Comparison of ENCODE assay signal across 9 mouse cellular contexts in the genomic region with DNA sequence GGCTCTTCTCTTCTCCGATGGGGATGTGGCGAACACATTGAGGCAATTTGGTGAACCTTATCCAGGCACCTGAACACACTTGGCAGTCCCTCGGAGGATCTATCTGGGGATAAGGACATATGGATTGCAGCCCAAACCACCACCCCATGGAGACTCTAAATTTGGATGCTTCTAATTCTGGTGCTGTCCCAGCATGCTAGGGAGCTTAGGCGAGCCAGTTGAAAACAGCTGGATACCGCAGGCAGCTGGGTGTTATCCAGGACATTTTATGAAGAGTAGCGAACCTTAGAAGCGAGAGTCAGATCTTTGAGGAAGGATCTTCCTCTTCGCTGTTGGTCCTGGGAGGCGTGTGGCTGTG. TPM values are rescaled to one million over a fixed set of nuclear protein-coding genes. Genes with fewer than 3 reads are reported as not detected.
DNase-seq lines count a peak whose midpoint lies in the region; ATAC-seq lines count a peak whose summit lies in the region.
"Had no signal": no experiment of that assay in that cellular context is flagged by ENCODE, and none has a peak within 500 bp of the region (broad histone marks: within the 10 kb centered on the region; RNA-seq: fewer than 3 reads in every experiment).

No protein-coding gene starts in this region.

- H3K4me1 ChIP-seq in embryonic facial prominence, embryonic 10.5 days: peaks cover 86% of the 10 kb centered on the region
- peaks cover 58% of the 10 kb centered on the region for H3K4me1 ChIP-seq in heart, embryonic 12.5 days (replicated peaks)
- peaks cover 75% of the 10 kb centered on the region for H3K4me1 ChIP-seq in midbrain, embryonic 12.5 days

- ATAC-seq in heart, embryonic 12.5 days (ENCODE audit: insufficient number of reproducible peaks, low FRiP score): no peak
- ATAC-seq in midbrain, embryonic 12.5 days (ENCODE audit: low FRiP score, low read depth): no peak
- ATAC-seq: intestine, embryonic 16.5 days had no signal

- H3K4me3 ChIP-seq in embryonic facial prominence, embryonic 10.5 days: peak overlapping the region; percentile 72; the same call in 1 of the 2 replicates
- peak overlapping the region; percentile 60 for H3K4me3 ChIP-seq in heart, embryonic 12.5 days
- peak overlapping the region; percentile 58 for H3K4me3 ChIP-seq in midbrain, embryonic 12.5 days

- peak overlapping the region; percentile 40; the same call in 1 of the 2 replicates for H3K27ac ChIP-seq in embryonic facial prominence, embryonic 10.5 days (replicated peaks)
- H3K27ac ChIP-seq in heart, embryonic 12.5 days (ENCODE audit: poor library complexity, severe bottlenecking): no peak overlapping the region
- H3K27ac ChIP-seq in midbrain, embryonic 12.5 days (replicated peaks): peak overlapping the region; percentile 68

- DNase-seq in heart, adult 18-20 months: peak; percentile 79 to 87
- no peak for DNase-seq in heart, postnatal 25 days (ENCODE audit: low spot score)
- DNase-seq in embryonic facial prominence, embryonic 10.5 days (ENCODE audit: low spot score): no peak
- no peak for DNase-seq in left cerebral cortex, postnatal 25 days (ENCODE audit: low spot score in 2 of 2)
- no peak for DNase-seq in left cerebral cortex, postnatal 36 days (ENCODE audit: low spot score in 2 of 2)
- no peak for DNase-seq in left cerebral cortex, postnatal 4 days

- WGBS in embryonic facial prominence, embryonic 10.5 days: 81% methylated on average over 9 of the region's 9 CpGs
- 52% methylated on average over 9 of the region's 9 CpGs for WGBS in heart, embryonic 12.5 days
- WGBS in midbrain, embryonic 12.5 days: 62% methylated on average over 9 of the region's 9 CpGs

- intact Hi-C loops in heart, postnatal 25 days (cut with DNase I): loop anchor here (2.0 to 5.0 kb wide), 3 partner anchors 26 to 284 kb away; no protein-coding TSS in a partner anchor
- intact Hi-C loops in left cerebral cortex, postnatal 25 days (cut with DNase I): loop anchor here (5.0 kb wide), 2 partner anchors 69 to 154 kb away; no protein-coding TSS in a partner anchor
- intact Hi-C loops in left cerebral cortex, postnatal 36 days (cut with DNase I): loop anchor here (10.0 kb wide), 1 partner anchor 156 kb away; no protein-coding TSS in a partner anchor
- intact Hi-C loops in left cerebral cortex, postnatal 4 days (cut with DNase I): loop anchor here (5.0 kb wide), 1 partner anchor 146 kb away; no protein-coding TSS in a partner anchor

- H3K27me3 ChIP-seq in embryonic facial prominence, embryonic 10.5 days (replicated peaks; ENCODE audit: low read depth, poor library complexity, severe bottlenecking): peaks cover under 1% of the 10 kb centered on the region; the same call in 1 of the 2 replicates
- H3K27me3 ChIP-seq in heart, embryonic 12.5 days (replicated peaks): no peaks in the 10 kb centered on the region
- no peaks in the 10 kb centered on the region for H3K27me3 ChIP-seq in midbrain, embryonic 12.5 days

- H3K36me3 ChIP-seq in embryonic facial prominence, embryonic 10.5 days (replicated peaks): peaks cover 50% of the 10 kb centered on the region
- H3K36me3 ChIP-seq in heart, embryonic 12.5 days: peaks cover 30% of the 10 kb centered on the region
- H3K36me3 ChIP-seq in midbrain, embryonic 12.5 days: peaks cover 31% of the 10 kb centered on the region

- peak overlapping the region; percentile 66 for H3K4me2 ChIP-seq in heart, embryonic 12.5 days
- peak overlapping the region; percentile 63 for H3K4me2 ChIP-seq in midbrain, embryonic 12.5 days (replicated peaks)

- peak overlapping the region; percentile 58 for H3K9ac ChIP-seq in heart, embryonic 12.5 days
- 0 out of 2 replicates have a peak overlapping the region, but pooled peaks have one; percentile 28 for H3K9ac ChIP-seq in midbrain, embryonic 12.5 days (replicated peaks)

- no peaks in the 10 kb centered on the region for H3K9me3 ChIP-seq in embryonic facial prominence, embryonic 10.5 days
- no peaks in the 10 kb centered on the region for H3K9me3 ChIP-seq in heart, embryonic 12.5 days (replicated peaks)
- H3K9me3 ChIP-seq in midbrain, embryonic 12.5 days: no peaks in the 10 kb centered on the region

RNA-seq across cellular contexts. Expression of a gene that starts 4.7 kb away (rescaled TPM):
- 10 to 100 TPM; 49.2 to 52.5 TPM for total RNA-seq in heart, adult 18-20 months (2021)
- total RNA-seq in heart, postnatal 25 days (2021): 10 to 100 TPM; 64.4 to 75.8 TPM
- 20.0 and 22.4 TPM in 2 replicates for polyA plus RNA-seq in embryonic facial prominence, embryonic 10.5 days (2016; fragmentation: Nextera tagmentation; extraction: Ambion mirVana)
- 49.4 and 52.2 TPM in 2 replicates for polyA plus RNA-seq in heart, embryonic 12.5 days (2016; fragmentation: Nextera tagmentation; extraction: Ambion mirVana)
- polyA plus RNA-seq in midbrain, embryonic 12.5 days (2016; fragmentation: Nextera tagmentation; extraction: Ambion mirVana): 26.6 and 27.4 TPM in 2 replicates
- 1 to 10 TPM; 7.2 to 8.6 TPM for total RNA-seq in left cerebral cortex, postnatal 25 days (2021)
- total RNA-seq in left cerebral cortex, postnatal 36 days (2021): 1 to 10 TPM; 6.3 to 7.7 TPM
- total RNA-seq in left cerebral cortex, postnatal 4 days (2021): 1 to 10 TPM; 7.3 to 9.0 TPM

RNA-seq across cellular contexts. Expression of a gene that starts 55.3 kb away (rescaled TPM):
- under 1 TPM in 1 of 2 experiments, not detected in 1; 0.69 TPM for total RNA-seq in heart, adult 18-20 months (2021)
- not detected for total RNA-seq in heart, postnatal 25 days (2021)
- polyA plus RNA-seq in embryonic facial prominence, embryonic 10.5 days (2016; fragmentation: Nextera tagmentation; extraction: Ambion mirVana): 0.20 TPM in 1 of 2 replicates, not detected in the other
- polyA plus RNA-seq in heart, embryonic 12.5 days (2016; fragmentation: Nextera tagmentation; extraction: Ambion mirVana): not detected in 2 replicates
- 0.59 TPM in 1 of 2 replicates, not detected in the other for polyA plus RNA-seq in midbrain, embryonic 12.5 days (2016; fragmentation: Nextera tagmentation; extraction: Ambion mirVana)
- under 1 TPM; 0.32 to 0.64 TPM for total RNA-seq in left cerebral cortex, postnatal 25 days (2021)
- total RNA-seq in left cerebral cortex, postnatal 36 days (2021): 1 to 10 TPM in 1 of 2 experiments, under 1 TPM in 1; 0.34 to 1.0 TPM
- under 1 TPM; 0.79 to 0.88 TPM for total RNA-seq in left cerebral cortex, postnatal 4 days (2021)
- polyA plus RNA-seq: intestine, embryonic 16.5 days had no signal

Comparison
In these comparisons a context has a peak if more than half of its experiments do, and no peak if none do; other contexts are left out.
1. DNase-seq: peak in heart, adult 18-20 months (2 of 2); none in heart, postnatal 25 days (single experiment), embryonic facial prominence, embryonic 10.5 days (single experiment), left cerebral cortex, postnatal 25 days (0 of 2), left cerebral cortex, postnatal 36 days (0 of 2) and left cerebral cortex, postnatal 4 days (single experiment).
2. RNA of a gene that starts 4.7 kb away (total RNA-seq): 64.4 to 75.8 TPM in heart, postnatal 25 days and 49.2 to 52.5 TPM in heart, adult 18-20 months; 7.3 to 9.0 TPM in left cerebral cortex, postnatal 4 days, 7.2 to 8.6 TPM in left cerebral cortex, postnatal 25 days and 6.3 to 7.7 TPM in left cerebral cortex, postnatal 36 days; every median in the first group is over 4 times any median in the second.
3. Peak in every context shown above with its lines, with median percentiles within 50 percentile points of each other: H3K4me3 ChIP-seq.